Mouse (Mus musculus): Measurements from ENCODE around the gene Mcoln1. TPM values are rescaled to one million over a fixed set of nuclear protein-coding genes. Genes with fewer than 3 reads are reported as not detected.

Gene Mcoln1
- total RNA-seq, 4 experiments from 2014 or later = 45.0 to 82.0 (median 60.3) TPM

Other genes starting within 250 kb of the Mcoln1 start
- 100 to 1,000 TPM; 139 to 174 (median 151) TPM for gene Insr, start 220.8 kb upstream of the Mcoln1 start, total RNA-seq (2022)
- under 1 TPM; 0.23 to 0.83 (median 0.28) TPM for gene A430078G23Rik, start 147.0 kb upstream of the Mcoln1 start, total RNA-seq (2022)
- gene Arhgef18, start 107.5 kb upstream of the Mcoln1 start, total RNA-seq (2022) = 10 to 100 TPM; 44.6 to 48.1 (median 47.0) TPM
- 10 to 100 TPM; 10.4 to 20.2 (median 12.1) TPM for gene Pex11g, start 32.8 kb upstream of the Mcoln1 start, total RNA-seq (2022)
- under 1 TPM in 2 of 4 experiments, not detected in 2; 0.28 to 0.46 TPM for gene Tex45, start 29.6 kb upstream of the Mcoln1 start, total RNA-seq (2022)
- gene Zfp358, start 7.3 kb upstream of the Mcoln1 start, total RNA-seq (2022) = 10 to 100 TPM; 20.6 to 22.9 (median 21.7) TPM
- gene Pnpla6, start 14.9 kb downstream of the Mcoln1 start, total RNA-seq (2022) = 10 to 100 TPM; 49.3 to 73.9 (median 63.2) TPM
- gene C330021F23Rik, start 67.5 kb downstream of the Mcoln1 start, total RNA-seq (2022) = not detected
- gene Camsap3, start 86.8 kb downstream of the Mcoln1 start, total RNA-seq (2022) = 10 to 100 TPM in 2 of 4 experiments, 1 to 10 TPM in 2; 4.7 to 15.5 (median 10.0) TPM
- 10 to 100 TPM; 37.2 to 44.3 (median 42.5) TPM for gene Xab2, start 120.9 kb downstream of the Mcoln1 start, total RNA-seq (2022)
- 100 to 1,000 TPM in 1 of 4 experiments, 10 to 100 TPM in 3; 86.7 to 108 (median 94.2) TPM for gene Pet100, start 121.1 kb downstream of the Mcoln1 start, total RNA-seq (2022)
- not detected for gene Pcp2, start 125.1 kb downstream of the Mcoln1 start, total RNA-seq (2022)
- 100 to 1,000 TPM in 2 of 4 experiments, 10 to 100 TPM in 2; 76.2 to 107 (median 99.8) TPM for gene Stxbp2, start 130.5 kb downstream of the Mcoln1 start, total RNA-seq (2022)
- 100 to 1,000 TPM in 3 of 4 experiments, 10 to 100 TPM in 1; 50.2 to 152 (median 108) TPM for gene Retn, start 155.3 kb downstream of the Mcoln1 start, total RNA-seq (2022)
- under 1 TPM in 3 of 4 experiments, not detected in 1; 0.17 to 0.40 (median 0.26) TPM for gene Mcemp1, start 165.3 kb downstream of the Mcoln1 start, total RNA-seq (2022)
- gene Fcor, start 171.9 kb downstream of the Mcoln1 start, total RNA-seq (2022) = 10 to 100 TPM in 3 of 4 experiments, 1 to 10 TPM in 1; 8.1 to 26.3 (median 22.4) TPM
- gene Trappc5, start 175.8 kb downstream of the Mcoln1 start, total RNA-seq (2022) = 10 to 100 TPM; 21.0 to 23.6 (median 22.5) TPM
- gene Fcer2a, start 193.7 kb downstream of the Mcoln1 start, total RNA-seq (2022) = under 1 TPM; 0.12 to 0.54 (median 0.45) TPM
- not detected for gene Clec4g, start 220.2 kb downstream of the Mcoln1 start, total RNA-seq (2022)
- gene Cd209a, start 248.5 kb downstream of the Mcoln1 start, total RNA-seq (2022) = 1 to 10 TPM in 2 of 4 experiments, under 1 TPM in 1, not detected in 1; 0.28 to 1.4 (median 1.2) TPM

Data from adrenal gland, adult 8-10 months (tissue).